Mouse (Mus musculus): ENCODE measurements around the gene Mat2b.

Mat2b gene

DNA sequence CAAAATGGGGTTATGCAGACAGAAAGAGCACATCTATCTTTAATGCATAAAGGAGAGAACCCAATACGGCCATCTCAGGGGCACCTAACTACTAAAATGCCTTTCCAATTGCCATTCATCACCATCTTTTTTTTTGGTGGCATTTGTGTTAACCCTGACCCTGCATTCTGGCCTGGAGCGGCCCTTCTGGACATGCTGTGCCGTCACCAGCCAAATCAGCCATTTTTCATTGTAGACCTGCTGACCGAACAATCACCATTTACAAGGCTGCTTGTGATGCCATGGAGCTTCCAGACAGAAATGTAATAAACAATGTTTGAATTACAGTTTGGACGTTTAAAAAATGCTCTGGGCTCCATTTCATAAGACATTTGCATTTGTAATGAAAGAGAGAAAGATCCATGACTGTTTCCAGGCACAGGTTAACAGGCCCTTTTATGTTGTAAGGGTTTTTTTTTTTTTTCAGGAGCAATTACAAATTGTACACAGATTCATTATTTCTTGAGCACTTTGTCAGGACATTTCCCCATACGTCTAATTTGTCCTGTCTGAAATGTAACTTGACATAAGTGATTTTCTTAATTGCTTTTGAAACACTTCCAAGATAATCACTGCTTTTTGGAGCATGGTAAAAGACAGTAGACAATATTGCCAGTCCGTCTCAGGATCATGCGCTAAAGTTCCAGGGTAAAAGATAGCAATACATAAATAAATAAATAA lies 45.1 kb downstream of the Mat2b start:
- no peak for DNase-seq (ENCODE audit: low spot score)

DNA sequence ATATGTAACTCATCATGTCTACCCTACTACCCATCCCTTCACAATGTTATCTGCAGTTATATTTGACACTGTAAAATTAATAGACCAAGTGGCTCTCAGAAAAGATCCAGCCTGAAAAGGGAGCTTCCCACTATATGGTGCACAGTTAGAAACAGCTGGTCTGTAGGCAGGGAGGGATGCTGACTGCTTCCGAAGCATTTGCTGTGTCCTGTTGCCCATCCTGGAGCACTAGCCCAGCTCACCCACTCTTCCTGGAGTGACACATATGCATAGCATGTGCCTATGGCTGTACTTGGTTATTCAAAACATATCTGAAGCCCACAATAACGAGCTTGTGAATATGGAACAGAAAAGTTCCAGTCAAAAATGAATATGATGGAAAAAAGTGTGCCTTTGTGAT lies 47.8 kb downstream of the Mat2b start:
- DNase-seq (ENCODE audit: low spot score): no peak

Data from ovary, postnatal 10 days (tissue).